20 mouse cellular contexts compared by ENCODE assay signal in genomic region chr3:28561408-28561807, GRCm38 (mm10).
DNase-seq lines count a peak whose midpoint lies in the region; ATAC-seq and TF ChIP-seq lines count a peak whose summit lies in the region.
"Had no signal": no experiment of that assay in that cellular context is flagged by ENCODE, and none has a peak within 500 bp of the region (broad histone marks: within the 10 kb centered on the region; RNA-seq: fewer than 3 reads in every experiment).

No protein-coding gene starts in this region.

- no peak for TF ChIP-seq POLR2A in olfactory bulb, adult 2 months (IDR thresholded peaks at IDR 0.05; ENCODE audit: insufficient read depth, low read depth, low read length)

- H3K27me3 ChIP-seq in heart, embryonic 16.5 days (ENCODE audit: control insufficient read depth, insufficient read depth, low read length) = no peaks in the 10 kb centered on the region
- H3K27me3 ChIP-seq in heart, embryonic 10.5 days (ENCODE audit: insufficient read depth, poor library complexity, severe bottlenecking) = no peaks in the 10 kb centered on the region; the same call in 1 of the 2 replicates
- H3K27me3 ChIP-seq in intestine, embryonic 15.5 days (replicated peaks) = no peaks in the 10 kb centered on the region
- no peaks in the 10 kb centered on the region for H3K27me3 ChIP-seq in intestine, postnatal 0 days (replicated peaks; ENCODE audit: control insufficient read depth, insufficient read depth, low read length)
- H3K27me3 ChIP-seq in hindbrain, embryonic 11.5 days (ENCODE audit: control insufficient read depth, insufficient read depth, low read length) = no peaks in the 10 kb centered on the region
- H3K27me3 ChIP-seq: embryonic facial prominence, embryonic 12.5 days; forebrain, embryonic 13.5 days; forebrain, embryonic 15.5 days had no signal

- no peak for DNase-seq in heart, embryonic 10.5 days (ENCODE audit: low spot score)
- no peak for DNase-seq in hindbrain, embryonic 11.5 days (ENCODE audit: low spot score)
- no peak for DNase-seq in embryo, embryonic 10 days (ENCODE audit: low spot score)
- DNase-seq: adrenal gland, adult 2 months; adrenal gland, postnatal 10 days; adrenal gland, postnatal 25 days; cerebellum, adult 11 months; cerebellum, adult 18-20 months; cerebellum, adult 8-10 months; cerebellum, adult 9-11 months; cerebellum, postnatal 14 days; cerebellum, postnatal 36 days had no signal

- peak; percentile 67; the same call in 1 of the 2 replicates for ATAC-seq in heart, embryonic 16.5 days (replicated peaks; ENCODE audit: extremely low read depth, insufficient read depth, low FRiP score)
- 0 out of 2 replicates have a peak, but pooled peaks have one; percentile 44 for ATAC-seq in intestine, embryonic 15.5 days
- no peak for ATAC-seq in intestine, postnatal 0 days
- ATAC-seq in hindbrain, embryonic 11.5 days (ENCODE audit: low FRiP score) = no peak
- ATAC-seq: forebrain, embryonic 13.5 days; forebrain, embryonic 15.5 days had no signal

- peaks cover 7% of the 10 kb centered on the region for H3K36me3 ChIP-seq in heart, embryonic 16.5 days (ENCODE audit: control insufficient read depth, insufficient read depth)
- H3K36me3 ChIP-seq in heart, embryonic 10.5 days = no peaks in the 10 kb centered on the region
- no peaks in the 10 kb centered on the region for H3K36me3 ChIP-seq in intestine, embryonic 15.5 days
- 0 out of 2 replicates have a peak, but pooled peaks cover 16% of the 10 kb centered on the region for H3K36me3 ChIP-seq in intestine, postnatal 0 days (ENCODE audit: control insufficient read depth, insufficient read depth)
- no peaks in the 10 kb centered on the region for H3K36me3 ChIP-seq in hindbrain, embryonic 11.5 days (ENCODE audit: control insufficient read depth, insufficient read depth, low read length)
- H3K36me3 ChIP-seq: embryonic facial prominence, embryonic 12.5 days had no signal

- no peak overlapping the region for H3K4me3 ChIP-seq in heart, embryonic 16.5 days (ENCODE audit: low read length)
- H3K4me3 ChIP-seq in heart, embryonic 10.5 days = no peak overlapping the region
- no peak overlapping the region for H3K4me3 ChIP-seq in intestine, embryonic 15.5 days (replicated peaks)
- H3K4me3 ChIP-seq in intestine, postnatal 0 days (ENCODE audit: low read depth, low read length) = no peak overlapping the region
- H3K4me3 ChIP-seq in olfactory bulb, adult 2 months (ENCODE audit: insufficient read depth, low read depth, low read length) = no peak overlapping the region
- no peak overlapping the region for H3K4me3 ChIP-seq in hindbrain, embryonic 11.5 days (ENCODE audit: low read depth, low read length)
- H3K4me3 ChIP-seq: embryonic facial prominence, embryonic 10.5 days; embryonic facial prominence, embryonic 12.5 days; forebrain, embryonic 13.5 days; forebrain, embryonic 15.5 days had no signal

- 0 out of 2 replicates have a peak overlapping the region, but pooled peaks have one; percentile 36 for H3K27ac ChIP-seq in heart, embryonic 16.5 days (ENCODE audit: low read length)
- no peak overlapping the region for H3K27ac ChIP-seq in heart, embryonic 10.5 days
- no peak overlapping the region for H3K27ac ChIP-seq in intestine, embryonic 15.5 days
- H3K27ac ChIP-seq in intestine, postnatal 0 days (ENCODE audit: low read depth, low read length) = no peak overlapping the region
- peak overlapping the region; percentile 24; the same call in 1 of the 2 replicates for H3K27ac ChIP-seq in olfactory bulb, adult 2 months (ENCODE audit: insufficient read depth, low read depth, low read length)
- no peak overlapping the region for H3K27ac ChIP-seq in hindbrain, embryonic 11.5 days (ENCODE audit: low read depth, low read length)
- H3K27ac ChIP-seq: embryonic facial prominence, embryonic 10.5 days; embryonic facial prominence, embryonic 12.5 days; forebrain, embryonic 13.5 days; forebrain, embryonic 15.5 days had no signal

- H3K9ac ChIP-seq in heart, embryonic 16.5 days (ENCODE audit: low read length) = no peak overlapping the region
- H3K9ac ChIP-seq in intestine, embryonic 15.5 days = no peak overlapping the region
- H3K9ac ChIP-seq in intestine, postnatal 0 days (ENCODE audit: low read depth, low read length) = no peak overlapping the region
- H3K9ac ChIP-seq in hindbrain, embryonic 11.5 days (ENCODE audit: low read depth, low read length) = no peak overlapping the region
- H3K9ac ChIP-seq: embryonic facial prominence, embryonic 12.5 days; forebrain, embryonic 13.5 days; forebrain, embryonic 15.5 days had no signal

- no peak for TF ChIP-seq CTCF in intestine, postnatal 0 days (IDR thresholded peaks at IDR 0.05; ENCODE audit: low read depth)
- no peak for TF ChIP-seq CTCF in olfactory bulb, adult 2 months (IDR thresholded peaks at IDR 0.05; ENCODE audit: insufficient read depth, low read depth, low read length)

- H3K4me1 ChIP-seq in heart, embryonic 16.5 days (ENCODE audit: control insufficient read depth, insufficient read depth, low read length) = peaks cover 6% of the 10 kb centered on the region
- H3K4me1 ChIP-seq in heart, embryonic 10.5 days = peaks cover 7% of the 10 kb centered on the region; the same call in 1 of the 2 replicates
- H3K4me1 ChIP-seq in intestine, embryonic 15.5 days (replicated peaks) = no peaks in the 10 kb centered on the region
- no peaks in the 10 kb centered on the region; the same call in 1 of the 2 replicates for H3K4me1 ChIP-seq in intestine, postnatal 0 days (replicated peaks; ENCODE audit: control insufficient read depth, insufficient read depth, low read length)
- H3K4me1 ChIP-seq in olfactory bulb, adult 2 months (ENCODE audit: control insufficient read depth, insufficient read depth, low read length) = peaks cover 15% of the 10 kb centered on the region
- no peaks in the 10 kb centered on the region for H3K4me1 ChIP-seq in hindbrain, embryonic 11.5 days (replicated peaks; ENCODE audit: control insufficient read depth, insufficient read depth, low read length)
- H3K4me1 ChIP-seq: embryonic facial prominence, embryonic 12.5 days had no signal

- H3K9me3 ChIP-seq in heart, embryonic 16.5 days (replicated peaks; ENCODE audit: control insufficient read depth, low read length) = 0 out of 2 replicates have a peak, but pooled peaks cover 3% of the 10 kb centered on the region
- no peaks in the 10 kb centered on the region for H3K9me3 ChIP-seq in heart, embryonic 10.5 days
- no peaks in the 10 kb centered on the region for H3K9me3 ChIP-seq in intestine, embryonic 15.5 days
- H3K9me3 ChIP-seq in intestine, postnatal 0 days (ENCODE audit: control insufficient read depth) = no peaks in the 10 kb centered on the region
- H3K9me3 ChIP-seq in hindbrain, embryonic 11.5 days (ENCODE audit: control insufficient read depth, low read length) = no peaks in the 10 kb centered on the region
- H3K9me3 ChIP-seq: embryonic facial prominence, embryonic 10.5 days; embryonic facial prominence, embryonic 12.5 days; forebrain, embryonic 13.5 days; forebrain, embryonic 15.5 days had no signal

- H3K4me2 ChIP-seq in heart, embryonic 16.5 days (ENCODE audit: low read depth, low read length) = no peak overlapping the region
- no peak overlapping the region for H3K4me2 ChIP-seq in intestine, embryonic 15.5 days (replicated peaks)
- no peak overlapping the region for H3K4me2 ChIP-seq in intestine, postnatal 0 days (replicated peaks; ENCODE audit: low read depth)
- H3K4me2 ChIP-seq in hindbrain, embryonic 11.5 days (replicated peaks; ENCODE audit: low read depth, low read length) = no peak overlapping the region
- H3K4me2 ChIP-seq: embryonic facial prominence, embryonic 12.5 days; forebrain, embryonic 13.5 days; forebrain, embryonic 15.5 days had no signal

- 31% methylated on average over 4 of the region's 4 CpGs for WGBS in heart, embryonic 16.5 days
- WGBS in heart, embryonic 10.5 days = 34% methylated on average over 4 of the region's 4 CpGs
- WGBS in intestine, embryonic 15.5 days = 54% methylated on average over 4 of the region's 4 CpGs
- 35% methylated on average over 4 of the region's 4 CpGs for WGBS in intestine, postnatal 0 days
- 36% methylated on average over 4 of the region's 4 CpGs for WGBS in olfactory bulb, adult 2 months
- WGBS in hindbrain, embryonic 11.5 days = 75% methylated on average over 4 of the region's 4 CpGs

Comparison
In these comparisons a context has a peak if more than half of its experiments do, and no peak if none do; other contexts are left out.
1. ATAC-seq: peak in heart, embryonic 16.5 days (single experiment) and intestine, embryonic 15.5 days (single experiment); none in intestine, postnatal 0 days (single experiment) and hindbrain, embryonic 11.5 days (single experiment).
2. H3K27ac ChIP-seq: peak in heart, embryonic 16.5 days (single experiment) and olfactory bulb, adult 2 months (single experiment); none in heart, embryonic 10.5 days (single experiment), intestine, embryonic 15.5 days (single experiment), intestine, postnatal 0 days (single experiment) and hindbrain, embryonic 11.5 days (single experiment).